Mouse (Mus musculus): ENCODE results near the gene Hdac8. TPM values are rescaled to one million over a fixed set of nuclear protein-coding genes. Genes with fewer than 3 reads are reported as not detected.

Hdac8 gene
- polyA plus RNA-seq, 1 experiment, result 4.8 TPM

- H3K4me1 ChIP-seq (ENCODE audit: control insufficient read depth, insufficient read depth, low read length), result no peaks in the 10 kb centered on the region
- 91% methylated on average over 4 of the region's 4 CpGs for WGBS
- no peaks in the 10 kb centered on the region for H3K27me3 ChIP-seq (replicated peaks; ENCODE audit: control insufficient read depth, insufficient read depth, low read length)
- no peak overlapping the region for H3K4me3 ChIP-seq (ENCODE audit: insufficient read depth, low read depth, low read length)
- DNase-seq, result no peak
- H3K36me3 ChIP-seq (ENCODE audit: control insufficient read depth, insufficient read depth, low read length), result no peaks in the 10 kb centered on the region
- TF ChIP-seq CTCF (conservative IDR thresholded peaks at IDR 0.05; ENCODE audit: insufficient read depth, insufficient read length, low read depth, low read length), result no peak
- TF ChIP-seq POLR2A (IDR thresholded peaks at IDR 0.05; ENCODE audit: low read depth, low read length), result no peak
- no peak overlapping the region for H3K27ac ChIP-seq (ENCODE audit: insufficient read depth, low read depth, low read length)
Observed at GRCm38 (mm10) chrX:102304914-102305313, 200.2 kb downstream of the Hdac8 start.

- Histone ChIP-seq H3K27me3 (replicated peaks; ENCODE audit: control insufficient read depth, insufficient read depth, low read length) (no peaks in the 10 kb centered on the region), H3K4me1 (ENCODE audit: control insufficient read depth, insufficient read depth, low read length) (no peaks in the 10 kb centered on the region), H3K4me3 (ENCODE audit: insufficient read depth, low read depth, low read length) (no peak overlapping the region), H3K27ac (ENCODE audit: insufficient read depth, low read depth, low read length) (no peak overlapping the region), H3K36me3 (ENCODE audit: control insufficient read depth, insufficient read depth, low read length) (no peaks in the 10 kb centered on the region)
- TF ChIP-seq POLR2A (IDR thresholded peaks at IDR 0.05; ENCODE audit: low read depth, low read length), result no peak
- no peak for TF ChIP-seq CTCF (conservative IDR thresholded peaks at IDR 0.05; ENCODE audit: insufficient read depth, insufficient read length, low read depth, low read length)
- DNase-seq, result no peak
- 65% methylated on average over 3 of the region's 3 CpGs for WGBS
Observed at GRCm38 (mm10) chrX:102302476-102302875, 202.7 kb downstream of the Hdac8 start.

GRCm38 (mm10) chrX:102284889-102285288, 220.3 kb downstream of the Hdac8 start:
- no peak for DNase-seq
- H3K4me1 ChIP-seq (ENCODE audit: control insufficient read depth, insufficient read depth, low read length), result no peaks in the 10 kb centered on the region
- H3K27ac ChIP-seq (ENCODE audit: insufficient read depth, low read depth, low read length), result no peak overlapping the region
- no peaks in the 10 kb centered on the region for H3K27me3 ChIP-seq (replicated peaks; ENCODE audit: control insufficient read depth, insufficient read depth, low read length)
- TF ChIP-seq POLR2A (IDR thresholded peaks at IDR 0.05; ENCODE audit: low read depth, low read length), result no peak
- no peak for TF ChIP-seq CTCF (conservative IDR thresholded peaks at IDR 0.05; ENCODE audit: insufficient read depth, insufficient read length, low read depth, low read length)
- 83% methylated on average over 3 of the region's 3 CpGs for WGBS
- no peaks in the 10 kb centered on the region for H3K36me3 ChIP-seq (ENCODE audit: control insufficient read depth, insufficient read depth, low read length)
- H3K4me3 ChIP-seq (ENCODE audit: insufficient read depth, low read depth, low read length), result no peak overlapping the region

- DNase-seq, result no peak
- TF ChIP-seq CTCF (conservative IDR thresholded peaks at IDR 0.05; ENCODE audit: insufficient read depth, insufficient read length, low read depth, low read length) (no peak), POLR2A (IDR thresholded peaks at IDR 0.05; ENCODE audit: low read depth, low read length) (no peak)
- H3K36me3 ChIP-seq (ENCODE audit: control insufficient read depth, insufficient read depth, low read length), result no peaks in the 10 kb centered on the region
- no peaks in the 10 kb centered on the region for H3K27me3 ChIP-seq (replicated peaks; ENCODE audit: control insufficient read depth, insufficient read depth, low read length)
- 88% methylated on average over 14 of the region's 14 CpGs for WGBS
- no peak overlapping the region for H3K4me3 ChIP-seq (ENCODE audit: insufficient read depth, low read depth, low read length)
- no peak overlapping the region for H3K27ac ChIP-seq (ENCODE audit: insufficient read depth, low read depth, low read length)
- H3K4me1 ChIP-seq (ENCODE audit: control insufficient read depth, insufficient read depth, low read length), result no peaks in the 10 kb centered on the region
Observed at GRCm38 (mm10) chrX:102262620-102263345, 242.4 kb downstream of the Hdac8 start.

GRCm38 (mm10) chrX:102259772-102260171, 245.4 kb downstream of the Hdac8 start:
- H3K4me3 ChIP-seq (ENCODE audit: insufficient read depth, low read depth, low read length), result no peak overlapping the region
- no peaks in the 10 kb centered on the region for H3K27me3 ChIP-seq (replicated peaks; ENCODE audit: control insufficient read depth, insufficient read depth, low read length)
- H3K4me1 ChIP-seq (ENCODE audit: control insufficient read depth, insufficient read depth, low read length), result no peaks in the 10 kb centered on the region
- TF ChIP-seq CTCF (conservative IDR thresholded peaks at IDR 0.05; ENCODE audit: insufficient read depth, insufficient read length, low read depth, low read length) (no peak), POLR2A (IDR thresholded peaks at IDR 0.05; ENCODE audit: low read depth, low read length) (no peak)
- no peak for DNase-seq
- no peak overlapping the region for H3K27ac ChIP-seq (ENCODE audit: insufficient read depth, low read depth, low read length)
- WGBS, result 86% methylated on average over 4 of the region's 4 CpGs
- no peaks in the 10 kb centered on the region for H3K36me3 ChIP-seq (ENCODE audit: control insufficient read depth, insufficient read depth, low read length)

GRCm38 (mm10) chrX:102253892-102254291, 251.3 kb downstream of the Hdac8 start:
- H3K27me3 ChIP-seq (replicated peaks; ENCODE audit: control insufficient read depth, insufficient read depth, low read length), result no peaks in the 10 kb centered on the region
- no peaks in the 10 kb centered on the region for H3K4me1 ChIP-seq (ENCODE audit: control insufficient read depth, insufficient read depth, low read length)
- H3K27ac ChIP-seq (ENCODE audit: insufficient read depth, low read depth, low read length), result no peak overlapping the region
- H3K36me3 ChIP-seq (ENCODE audit: control insufficient read depth, insufficient read depth, low read length), result no peaks in the 10 kb centered on the region
- no peak overlapping the region for H3K4me3 ChIP-seq (ENCODE audit: insufficient read depth, low read depth, low read length)
- TF ChIP-seq CTCF (conservative IDR thresholded peaks at IDR 0.05; ENCODE audit: insufficient read depth, insufficient read length, low read depth, low read length) (no peak), POLR2A (IDR thresholded peaks at IDR 0.05; ENCODE audit: low read depth, low read length) (no peak)
- 5% methylated on average over 7 of the region's 7 CpGs for WGBS
- DNase-seq, result no peak

- Histone ChIP-seq H3K27ac (ENCODE audit: insufficient read depth, low read depth, low read length) (no peak within 1 kb of the TSS), H3K36me3 (ENCODE audit: control insufficient read depth, insufficient read depth, low read length) (no peaks in the 10 kb centered on the region), H3K27me3 (replicated peaks; ENCODE audit: control insufficient read depth, insufficient read depth, low read length) (no peaks in the 10 kb centered on the region), H3K4me1 (ENCODE audit: control insufficient read depth, insufficient read depth, low read length) (no peaks in the 10 kb centered on the region), H3K4me3 (ENCODE audit: insufficient read depth, low read depth, low read length) (peak within 1 kb of the TSS; percentile 77)
- TF ChIP-seq POLR2A (IDR thresholded peaks at IDR 0.05; ENCODE audit: low read depth, low read length), result no peak
- TF ChIP-seq CTCF (conservative IDR thresholded peaks at IDR 0.05; ENCODE audit: insufficient read depth, insufficient read length, low read depth, low read length), result no peak
- under 1% methylated on average over 44 of the region's 44 CpGs for WGBS
- DNase-seq, result peak; percentile 45
Observed at GRCm38 (mm10) chrX:102251937-102252860, 253.0 kb downstream of the Hdac8 start, which contains the start of gene Cited1. TSS of gene Cited1 (minus strand) at chrX:102252181.

Measured in kidney, adult 2 months (tissue).